Mouse (Mus musculus) forebrain, postnatal 0 days (tissue): ENCODE measurements around the gene Mllt11. TPM values are rescaled to one million over a fixed set of nuclear protein-coding genes. Genes with fewer than 3 reads are reported as not detected.

ENCODE experiments used
- ATAC-seq: fragments of 200-750 bp; cut with Nextera tagmentation; 2 replicates; pipeline ENCODE4 v1.8.0; 2017; ENCODE audit warnings: mild to moderate bottlenecking, moderate library complexity
- DNase-seq: peaks from one replicate; pipeline ENCODE4 v3.0.0-alpha.2; 2015
- H3K27ac ChIP-seq: fragments of 300-500 bp; sonication (generic); 2 replicates; pipeline ENCODE4 v1.5.1; 2014; ENCODE audit warnings: low read depth, mild to moderate bottlenecking, antibody characterized with exemption, low read length, moderate library complexity, mixed read lengths
- H3K27me3 ChIP-seq: fragments of 300-500 bp; sonication (generic); 2 replicates; pipeline ENCODE4 v1.6.1; 2014; ENCODE audit warnings: mild to moderate bottlenecking, low read length, mixed read lengths; ENCODE audit not compliant: insufficient read depth
- H3K36me3 ChIP-seq: fragments of 300-500 bp; sonication (generic); 2 replicates; pipeline ENCODE4 v1.6.1; 2014; ENCODE audit warnings: mild to moderate bottlenecking, moderate library complexity; ENCODE audit not compliant: insufficient read depth
- H3K4me1 ChIP-seq: fragments of 300-500 bp; sonication (generic); 2 replicates; pipeline ENCODE4 v1.6.1; 2014; ENCODE audit warnings: antibody characterized with exemption; ENCODE audit not compliant: insufficient read depth
- H3K4me2 ChIP-seq: fragments of 300-500 bp; sonication (generic); 2 replicates; pipeline ENCODE4 v1.6.1; 2014; ENCODE audit warnings: low read depth, mild to moderate bottlenecking, moderate library complexity
- H3K4me3 ChIP-seq: fragments of 300-500 bp; sonication (generic); 2 replicates; pipeline ENCODE4 v1.5.1; 2014; ENCODE audit warnings: low read depth, low read length, mixed read lengths
- H3K9ac ChIP-seq: fragments of 300-500 bp; sonication (generic); 2 replicates; pipeline ENCODE4 v1.6.1; 2014; ENCODE audit warnings: mild to moderate bottlenecking
- H3K9me3 ChIP-seq: fragments of 300-500 bp; sonication (generic); 2 replicates; pipeline ENCODE4 v1.6.1; 2016; ENCODE audit warnings: low read length
- CTCF ChIP-seq: sonication (generic); IDR thresholded peaks from 2 replicates; pipeline ENCODE4 v1.5.1; 2016; ENCODE audit warnings: antibody characterized with exemption, control low read depth, low read depth
- WGBS: fragments of 180-500 bp; shearing (Covaris S2); extraction: QIAGEN DNeasy Blood & Tissue Kit; methylation state at CpG from one replicate; pipeline ENCODE4 v1.1.7; 2014; 5-methylcytosine and 5-hydroxymethylcytosine counted together
- polyA plus RNA-seq: library from polyadenylated mRNA; unstranded; fragments of >200 nt; fragmentation: Nextera tagmentation; extraction: Ambion mirVana; gene quantifications from 2 replicates; pipeline ENCODE4 v1.2.1, GENCODE M21; 2015
- total RNA-seq: library from RNA; depleted of rRNA; stranded (reverse); fragments of >200 nt; gene quantifications from 2 replicates; pipeline ENCODE4 v1.2.3, GENCODE M21; 2014

Mllt11 gene
- total and polyA plus RNA-seq, 2 experiments from 2014 or later, result 207 to 578 TPM

- H3K4me1 ChIP-seq, result no peaks in the 10 kb centered on the region
- H3K9ac ChIP-seq, result no peak overlapping the region
- no peak for TF ChIP-seq CTCF
- DNase-seq (no peak), ATAC-seq (no peak)
- H3K36me3 ChIP-seq, result peaks cover 33% of the 10 kb centered on the region
- H3K27ac ChIP-seq, result no peak overlapping the region
- no peaks in the 10 kb centered on the region for H3K9me3 ChIP-seq
- WGBS, result 93% methylated on average over 2 of the region's 2 CpGs
- H3K4me3 ChIP-seq, result no peak overlapping the region
- H3K4me2 ChIP-seq, result no peak overlapping the region
- H3K27me3 ChIP-seq, result no peaks in the 10 kb centered on the region
Measured at GRCm38 (mm10) chr3:95186100-95186499, 45.9 kb downstream of the Mllt11 start.

DNA sequence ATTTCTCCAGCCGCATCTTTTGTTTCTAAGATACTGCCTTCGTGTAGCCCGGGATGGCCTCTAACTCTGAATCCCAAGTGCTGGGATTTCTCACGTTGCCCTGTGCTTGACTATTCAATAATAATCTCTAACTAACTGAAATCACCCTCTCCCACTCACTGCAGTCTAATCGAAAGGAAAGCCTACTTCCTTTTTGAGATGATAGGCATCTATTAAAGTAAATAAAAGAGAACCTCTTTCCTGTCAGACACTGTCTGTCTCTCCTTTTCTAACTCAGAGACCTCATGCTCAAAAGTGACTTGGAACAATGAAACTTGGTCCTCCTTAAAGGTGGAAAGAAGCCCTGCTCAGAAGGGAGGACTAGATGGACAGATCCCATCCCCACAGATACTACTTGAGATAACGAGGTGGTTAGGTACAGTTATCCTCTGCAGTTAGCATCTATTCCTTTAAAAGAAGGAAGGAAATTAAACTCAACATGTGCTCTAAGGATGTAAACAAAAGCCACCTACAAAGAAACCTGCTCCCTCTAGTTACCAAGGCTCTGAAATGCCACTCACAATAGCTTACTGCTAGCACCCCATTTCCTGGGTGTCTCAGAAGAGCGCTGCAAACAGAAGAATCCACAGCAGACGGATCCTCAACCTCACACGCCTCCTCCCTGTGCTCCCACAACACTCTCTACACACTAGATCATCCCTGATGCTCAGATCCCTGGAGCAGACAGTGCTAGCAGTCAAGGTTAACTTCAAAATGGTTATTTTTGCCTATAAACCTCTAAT lies 47.0 kb downstream of the Mllt11 start:
- H3K9ac ChIP-seq, result no peak overlapping the region
- H3K36me3 ChIP-seq, result peaks cover 33% of the 10 kb centered on the region
- H3K4me2 ChIP-seq, result no peak overlapping the region
- no peak for TF ChIP-seq CTCF
- ATAC-seq, result no peak
- DNase-seq, result no peak
- 87% methylated on average over 9 of the region's 9 CpGs for WGBS
- no peaks in the 10 kb centered on the region for H3K9me3 ChIP-seq
- H3K27ac ChIP-seq, result no peak overlapping the region
- no peaks in the 10 kb centered on the region for H3K4me1 ChIP-seq
- H3K27me3 ChIP-seq, result no peaks in the 10 kb centered on the region
- no peak overlapping the region for H3K4me3 ChIP-seq

GRCm38 (mm10) chr3:95181841-95182240 lies 50.1 kb downstream of the Mllt11 start:
- H3K9me3 ChIP-seq, result no peaks in the 10 kb centered on the region
- no peak overlapping the region for H3K4me2 ChIP-seq
- H3K4me1 ChIP-seq, result no peaks in the 10 kb centered on the region
- H3K4me3 ChIP-seq, result no peak overlapping the region
- TF ChIP-seq CTCF, result no peak
- WGBS, result 51% methylated on average over 1 of the region's 1 CpGs
- H3K9ac ChIP-seq, result no peak overlapping the region
- ATAC-seq, result no peak
- H3K27me3 ChIP-seq, result no peaks in the 10 kb centered on the region
- H3K27ac ChIP-seq, result no peak overlapping the region
- DNase-seq, result no peak
- peaks cover 6% of the 10 kb centered on the region; the same call in 1 of the 2 replicates for H3K36me3 ChIP-seq

DNA sequence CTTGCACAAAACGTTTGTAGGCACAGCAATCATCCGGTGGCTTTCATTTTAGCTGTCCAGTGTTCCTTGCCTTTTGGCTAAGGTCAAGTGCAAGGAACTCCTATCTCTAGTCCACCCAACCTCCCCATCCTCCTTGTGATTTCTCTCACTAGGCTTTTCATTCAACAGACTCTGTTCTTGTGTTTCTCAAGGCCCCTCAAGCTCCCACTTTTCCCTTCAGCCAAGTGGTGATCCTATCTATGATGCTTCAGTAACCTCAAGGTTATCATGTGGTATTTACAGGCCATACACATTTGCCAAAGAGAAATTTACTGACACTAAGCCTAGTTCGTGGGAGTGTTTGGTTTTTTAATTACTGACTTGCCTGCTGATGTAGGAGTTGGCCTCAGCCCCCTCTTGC lies 52.1 kb downstream of the Mllt11 start:
- Histone ChIP-seq H3K4me1 (no peaks in the 10 kb centered on the region), H3K9ac (no peak overlapping the region), H3K4me3 (no peak overlapping the region), H3K4me2 (no peak overlapping the region), H3K27me3 (no peaks in the 10 kb centered on the region), H3K9me3 (no peaks in the 10 kb centered on the region), H3K27ac (no peak overlapping the region), H3K36me3 (0 out of 2 replicates have a peak, but pooled peaks cover 4% of the 10 kb centered on the region)
- no peak for TF ChIP-seq CTCF
- ATAC-seq, result no peak
- no peak for DNase-seq
- WGBS, result 68% methylated on average over 3 of the region's 3 CpGs

GRCm38 (mm10) chr3:95178948-95179347 lies 53.0 kb downstream of the Mllt11 start:
- H3K9me3 ChIP-seq, result no peaks in the 10 kb centered on the region
- H3K4me1 ChIP-seq, result no peaks in the 10 kb centered on the region
- no peak for TF ChIP-seq CTCF
- no peak overlapping the region for H3K9ac ChIP-seq
- H3K36me3 ChIP-seq, result peaks cover 4% of the 10 kb centered on the region; the same call in 1 of the 2 replicates
- no peak overlapping the region for H3K4me2 ChIP-seq
- ATAC-seq, result peak; percentile 36
- H3K27me3 ChIP-seq, result no peaks in the 10 kb centered on the region
- H3K27ac ChIP-seq, result no peak overlapping the region
- DNase-seq, result peak; percentile 59
- no peak overlapping the region for H3K4me3 ChIP-seq
- WGBS, result 61% methylated on average over 5 of the region's 5 CpGs

DNA sequence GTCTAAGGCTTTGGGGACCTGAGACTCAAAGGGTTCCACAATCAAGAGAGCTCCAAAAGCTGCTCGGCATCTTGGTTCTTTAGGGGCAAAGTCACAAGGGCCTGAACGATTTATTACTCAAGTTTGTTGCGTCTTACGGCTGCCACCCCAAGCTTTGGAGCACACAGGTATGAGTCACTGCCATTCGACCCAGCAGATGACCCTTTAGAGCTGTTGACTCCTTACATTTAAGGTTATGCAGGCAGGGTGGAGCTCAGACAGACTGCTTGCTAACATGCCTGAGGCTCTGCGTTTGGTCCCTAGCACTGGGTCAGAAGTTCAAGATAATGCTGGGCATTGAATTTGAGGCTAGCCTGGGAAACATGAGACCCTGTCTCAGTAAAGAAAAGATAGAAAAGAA lies 54.4 kb downstream of the Mllt11 start:
- TF ChIP-seq CTCF, result no peak
- 76% methylated on average over 6 of the region's 6 CpGs for WGBS
- no peak overlapping the region for H3K27ac ChIP-seq
- H3K9ac ChIP-seq, result no peak overlapping the region
- H3K4me2 ChIP-seq, result no peak overlapping the region
- H3K27me3 ChIP-seq, result no peaks in the 10 kb centered on the region
- ATAC-seq (no peak), DNase-seq (no peak)
- H3K4me1 ChIP-seq, result no peaks in the 10 kb centered on the region
- no peaks in the 10 kb centered on the region for H3K9me3 ChIP-seq
- H3K36me3 ChIP-seq, result peaks cover 10% of the 10 kb centered on the region
- no peak overlapping the region for H3K4me3 ChIP-seq

DNA sequence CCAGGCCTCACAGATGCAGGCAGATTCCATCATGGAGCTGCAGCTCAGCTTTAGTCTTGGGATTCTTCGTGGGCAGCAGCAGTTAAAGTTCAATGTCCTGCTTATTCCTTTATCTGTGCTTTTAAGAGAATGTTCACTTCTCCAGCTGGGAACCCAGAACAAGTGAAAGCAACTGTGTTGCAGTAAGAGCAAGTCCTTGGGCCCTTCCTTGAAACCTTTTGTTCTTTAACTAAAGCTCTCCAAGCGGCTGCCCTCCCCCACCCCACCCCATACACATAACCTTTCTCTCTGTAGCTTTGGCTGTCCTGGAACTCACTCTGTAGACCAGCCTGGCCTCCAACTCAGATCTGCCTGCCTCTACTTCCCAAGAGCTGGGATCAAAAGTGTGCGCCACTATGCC lies 55.5 kb downstream of the Mllt11 start:
- Histone ChIP-seq H3K4me1 (no peaks in the 10 kb centered on the region), H3K9ac (no peak overlapping the region), H3K4me2 (no peak overlapping the region), H3K27ac (no peak overlapping the region), H3K9me3 (no peaks in the 10 kb centered on the region), H3K4me3 (no peak overlapping the region), H3K27me3 (0 out of 2 replicates have a peak, but pooled peaks cover 4% of the 10 kb centered on the region), H3K36me3 (peaks cover 21% of the 10 kb centered on the region)
- TF ChIP-seq CTCF, result no peak
- WGBS, result 55% methylated on average over 3 of the region's 3 CpGs
- no peak for ATAC-seq
- no peak for DNase-seq
